ENCODE assay signal across 21 mouse cellular contexts in genomic region chr11:61774551-61775149, GRCm38 (mm10). TPM values are rescaled to one million over a fixed set of nuclear protein-coding genes. Genes with fewer than 3 reads are reported as not detected.
DNase-seq lines count a peak whose midpoint lies in the region; ATAC-seq and TF ChIP-seq lines count a peak whose summit lies in the region.
"Had no signal": no experiment of that assay in that cellular context is flagged by ENCODE, and none has a peak within 500 bp of the region (broad histone marks: within the 10 kb centered on the region; RNA-seq: fewer than 3 reads in every experiment).

No protein-coding gene starts in this region.

- TF ChIP-seq POLR2A in spleen, adult 2 months (IDR thresholded peaks at IDR 0.05; ENCODE audit: low read depth, low read length): no peak

- ATAC-seq in forebrain, embryonic 12.5 days (ENCODE audit: low FRiP score): no peak
- ATAC-seq: CD4-positive, CD25-positive, alpha-beta regulatory T cell, adult 4 months; forebrain, embryonic 16.5 days; hindbrain, embryonic 16.5 days had no signal

- no peak for TF ChIP-seq CTCF in spleen, adult 2 months (IDR thresholded peaks at IDR 0.05; ENCODE audit: extremely low read depth, insufficient read depth, insufficient read length, insufficient replicate concordance)

- WGBS in spleen, adult 2 months: 89% methylated on average over 4 of the region's 4 CpGs
- 86% methylated on average over 4 of the region's 4 CpGs for WGBS in forebrain, embryonic 12.5 days

- no peak overlapping the region for H3K9ac ChIP-seq in forebrain, embryonic 12.5 days
- H3K9ac ChIP-seq: limb, embryonic 13.5 days had no signal

- H3K4me2 ChIP-seq in forebrain, embryonic 12.5 days: no peak overlapping the region
- H3K4me2 ChIP-seq: heart, embryonic 11.5 days; limb, embryonic 13.5 days had no signal

- no peaks in the 10 kb centered on the region for H3K9me3 ChIP-seq in forebrain, embryonic 12.5 days
- H3K9me3 ChIP-seq: limb, embryonic 13.5 days had no signal

- no peaks in the 10 kb centered on the region for H3K27me3 ChIP-seq in spleen, adult 2 months (ENCODE audit: control insufficient read depth, insufficient read depth, low read length)
- no peaks in the 10 kb centered on the region for H3K27me3 ChIP-seq in forebrain, embryonic 12.5 days
- H3K27me3 ChIP-seq: limb, embryonic 13.5 days had no signal

- no peak overlapping the region for H3K4me3 ChIP-seq in spleen, adult 2 months (ENCODE audit: extremely low read depth, insufficient read depth, insufficient read length)
- no peak overlapping the region for H3K4me3 ChIP-seq in forebrain, embryonic 12.5 days (replicated peaks)
- H3K4me3 ChIP-seq: limb, embryonic 13.5 days; myocyte had no signal

- peak; percentile 38 to 44 for DNase-seq in left cerebral cortex, adult 18-20 months (ENCODE audit: low spot score in 2 of 2)
- DNase-seq in left cerebral cortex, adult 11 months (ENCODE audit: low spot score): no peak
- DNase-seq in spleen, adult 2 months (ENCODE audit: low read depth in 1 of 2, low spot score in 2 of 2): no peak
- DNase-seq in spleen, postnatal 10 days (ENCODE audit: low spot score in 2 of 2): no peak
- DNase-seq in layer of hippocampus, adult 9-11 months: peak; percentile 75
- DNase-seq in urinary bladder, adult 2 months (ENCODE audit: low spot score): no peak
- DNase-seq: adrenal gland, postnatal 10 days; cerebellum, adult 9-10 months; gastrocnemius, postnatal 14 days; kidney, adult 9 months; lung, adult 2 months had no signal

- H3K36me3 ChIP-seq in spleen, adult 2 months (ENCODE audit: control insufficient read depth, insufficient read depth, low read length): peaks cover 10% of the 10 kb centered on the region; the same call in 1 of the 2 replicates
- peaks cover 36% of the 10 kb centered on the region for H3K36me3 ChIP-seq in forebrain, embryonic 12.5 days (replicated peaks)

- no peaks in the 10 kb centered on the region for H3K4me1 ChIP-seq in spleen, adult 2 months (ENCODE audit: control insufficient read depth, insufficient read depth, insufficient read length)
- H3K4me1 ChIP-seq in forebrain, embryonic 12.5 days: no peaks in the 10 kb centered on the region
- H3K4me1 ChIP-seq: limb, embryonic 13.5 days had no signal

- H3K27ac ChIP-seq in spleen, adult 2 months (ENCODE audit: insufficient read depth, low read length): peak overlapping the region; percentile 54; the same call in 1 of the 2 replicates
- no peak overlapping the region for H3K27ac ChIP-seq in forebrain, embryonic 12.5 days
- H3K27ac ChIP-seq: limb, embryonic 13.5 days had no signal

RNA-seq across cellular contexts. Expression of gene Prpsap2, which starts 12.8 kb away (rescaled TPM):
- 10 to 100 TPM; 37.8 to 40.0 TPM for total RNA-seq in left cerebral cortex, adult 18-20 months (2021)
- 13.3 and 14.7 TPM in 2 replicates for polyA plus RNA-seq in spleen, adult 2 months (2012; rRNA removed)
- 62.2 and 64.2 TPM in 2 replicates for polyA plus RNA-seq in forebrain, embryonic 12.5 days (2016; fragmentation: Nextera tagmentation; extraction: Ambion mirVana)
- polyA plus RNA-seq in urinary bladder, adult 2 months (2012; rRNA removed): 26.7 and 33.1 TPM in 2 replicates

RNA-seq across cellular contexts. Expression of gene Slc5a10, which starts 54.0 kb away (rescaled TPM):
- under 1 TPM in 1 of 2 experiments, not detected in 1; 0.19 TPM for total RNA-seq in left cerebral cortex, adult 18-20 months (2021)
- 0.06 TPM in 1 of 2 replicates, not detected in the other for polyA plus RNA-seq in spleen, adult 2 months (2012; rRNA removed)
- polyA plus RNA-seq in forebrain, embryonic 12.5 days (2016; fragmentation: Nextera tagmentation; extraction: Ambion mirVana): not detected in 2 replicates
- polyA plus RNA-seq in urinary bladder, adult 2 months (2012; rRNA removed): 0.03 and 0.04 TPM in 2 replicates
- total RNA-seq: gastrocnemius, postnatal 14 days; heart, postnatal 25 days; neutrophil, adult 5-6 weeks had no signal
- polyA plus RNA-seq: CD4-positive, CD25-positive, alpha-beta regulatory T cell, adult 4 months; forebrain, embryonic 16.5 days; heart, embryonic 11.5 days; hindbrain, embryonic 16.5 days; large intestine, adult 2 months; lung, adult 2 months had no signal

Comparison
In these comparisons a context has a peak if more than half of its experiments do, and no peak if none do; other contexts are left out.
1. DNase-seq: peak in left cerebral cortex, adult 18-20 months (2 of 2) and layer of hippocampus, adult 9-11 months (single experiment); none in left cerebral cortex, adult 11 months (single experiment), spleen, adult 2 months (0 of 2), spleen, postnatal 10 days (0 of 2) and urinary bladder, adult 2 months (single experiment).